Mouse (Mus musculus) right cerebral cortex, adult 18-20 months (tissue): ENCODE results near the gene Srp9.

Source experiments
- DNase-seq: peaks from one replicate; pipeline ENCODE4 v3.0.0; 2022; ENCODE audit warnings: mixed read lengths

The Srp9 gene

DNA sequence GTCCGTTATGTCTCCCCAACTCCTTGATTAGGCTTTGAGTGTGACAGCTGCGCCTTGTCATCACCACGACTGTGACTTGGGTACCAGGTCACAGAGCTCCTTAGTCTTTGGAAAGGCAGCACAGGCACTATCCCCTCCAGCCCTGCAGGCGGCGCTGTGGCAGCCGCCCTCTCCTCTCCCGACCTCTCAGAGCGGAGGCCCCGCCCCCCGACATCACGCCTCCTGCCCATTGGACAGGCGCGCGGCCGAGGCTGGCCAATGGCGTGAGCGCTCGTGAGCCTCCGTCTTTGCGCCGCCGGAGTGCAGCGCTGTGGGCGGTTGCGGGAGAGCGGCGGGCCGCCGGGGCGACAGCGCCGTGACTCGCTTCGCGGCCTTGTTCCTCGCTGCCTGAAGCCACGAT lies at the start of gene Srp9:
Srp9 (plus strand) TSS at position 232 of the 400 bp plus-strand sequence.
- DNase-seq, result peak; percentile 98

DNA sequence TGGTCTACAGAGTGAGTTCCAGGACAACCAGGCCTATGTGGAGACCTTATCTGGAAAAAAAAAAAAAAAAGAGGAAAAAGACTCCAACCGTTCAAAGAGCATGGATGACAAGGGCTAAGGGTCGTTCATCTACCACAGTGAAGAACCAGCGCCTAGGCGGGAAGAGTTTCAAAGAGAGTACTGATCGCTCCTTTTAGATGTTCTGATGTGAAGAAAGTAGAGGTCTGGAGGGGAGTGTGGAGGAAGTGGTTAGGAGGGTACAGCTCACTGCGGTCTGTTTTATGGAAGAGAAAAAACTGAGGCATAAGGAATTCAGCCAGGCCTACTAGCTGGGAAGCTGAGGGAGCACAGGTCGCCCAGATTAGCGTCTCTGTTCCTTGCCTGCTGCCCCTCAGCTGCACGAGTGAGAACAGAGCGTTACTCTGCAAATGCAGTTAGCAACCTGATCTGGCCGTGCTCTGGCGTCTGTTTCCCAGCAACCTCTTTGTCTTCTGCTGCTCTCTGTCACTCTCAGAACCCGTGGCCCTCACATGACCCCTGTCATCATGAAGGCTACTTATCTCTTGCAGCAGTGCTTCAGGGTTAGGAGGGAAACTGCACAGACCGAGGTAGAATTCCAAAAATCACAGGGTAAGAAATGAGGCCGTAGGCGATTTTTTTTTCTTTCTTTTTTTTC lies 42.7 kb upstream of the Srp9 start:
- no peak for DNase-seq

DNA sequence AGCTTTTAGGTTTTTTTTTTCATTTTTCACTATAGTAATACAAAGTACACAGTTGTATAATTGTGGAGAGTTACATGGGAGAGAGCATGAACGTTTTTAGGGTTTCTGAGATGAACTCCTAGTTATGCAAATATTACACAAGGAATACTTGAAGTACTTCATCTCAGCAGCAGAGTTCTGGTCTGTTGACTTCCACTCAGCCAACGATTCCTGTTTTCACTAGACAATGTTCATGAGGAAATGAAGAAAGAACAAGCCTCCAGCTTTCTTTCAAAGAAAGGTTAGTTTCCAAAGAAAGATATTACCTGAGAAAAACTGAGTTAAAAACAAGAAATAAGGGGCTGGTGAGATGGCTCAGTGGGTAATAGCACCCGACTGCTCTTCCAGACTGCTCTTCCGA lies 41.1 kb upstream of the Srp9 start:
- no peak for DNase-seq

DNA sequence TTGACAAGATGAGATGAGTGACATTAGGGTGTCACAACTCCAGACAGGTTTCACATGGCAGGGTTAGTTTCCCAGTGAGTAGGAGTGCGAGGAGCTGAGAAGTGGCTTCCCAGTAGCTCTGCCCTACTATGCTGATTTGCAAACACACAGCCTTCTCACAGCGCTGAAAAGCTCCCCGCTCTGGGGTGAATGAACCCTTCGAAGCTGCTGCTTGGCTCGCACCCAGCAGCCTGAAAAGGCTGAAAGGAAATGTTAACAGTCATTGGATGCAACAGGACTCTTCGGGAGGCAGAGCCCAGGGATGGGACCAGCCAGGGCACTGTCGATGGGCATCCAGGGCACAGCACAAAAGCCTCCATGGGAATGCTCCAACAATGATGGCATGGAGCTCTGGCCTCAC lies 37.8 kb upstream of the Srp9 start:
- DNase-seq, result peak; percentile 63

DNA sequence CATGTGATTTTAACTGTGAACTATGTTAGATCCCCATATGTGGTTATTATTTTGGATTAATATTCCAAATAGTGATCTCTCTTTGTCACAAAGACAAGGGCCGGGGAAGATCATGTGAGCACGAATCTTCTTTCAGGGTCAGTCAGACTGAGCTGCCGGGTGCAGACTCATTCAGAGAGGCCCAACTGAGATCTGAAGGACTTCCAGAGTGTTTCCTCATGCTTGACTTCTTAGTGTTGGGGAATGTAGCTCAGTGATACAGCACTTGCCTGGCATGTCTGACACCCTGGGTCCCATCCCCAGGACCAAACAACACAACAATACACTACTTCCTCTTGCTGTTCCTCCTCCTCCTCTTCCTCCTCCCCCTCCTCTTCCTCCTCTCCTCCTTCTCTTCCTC lies 37.2 kb upstream of the Srp9 start:
- DNase-seq, result no peak

DNA sequence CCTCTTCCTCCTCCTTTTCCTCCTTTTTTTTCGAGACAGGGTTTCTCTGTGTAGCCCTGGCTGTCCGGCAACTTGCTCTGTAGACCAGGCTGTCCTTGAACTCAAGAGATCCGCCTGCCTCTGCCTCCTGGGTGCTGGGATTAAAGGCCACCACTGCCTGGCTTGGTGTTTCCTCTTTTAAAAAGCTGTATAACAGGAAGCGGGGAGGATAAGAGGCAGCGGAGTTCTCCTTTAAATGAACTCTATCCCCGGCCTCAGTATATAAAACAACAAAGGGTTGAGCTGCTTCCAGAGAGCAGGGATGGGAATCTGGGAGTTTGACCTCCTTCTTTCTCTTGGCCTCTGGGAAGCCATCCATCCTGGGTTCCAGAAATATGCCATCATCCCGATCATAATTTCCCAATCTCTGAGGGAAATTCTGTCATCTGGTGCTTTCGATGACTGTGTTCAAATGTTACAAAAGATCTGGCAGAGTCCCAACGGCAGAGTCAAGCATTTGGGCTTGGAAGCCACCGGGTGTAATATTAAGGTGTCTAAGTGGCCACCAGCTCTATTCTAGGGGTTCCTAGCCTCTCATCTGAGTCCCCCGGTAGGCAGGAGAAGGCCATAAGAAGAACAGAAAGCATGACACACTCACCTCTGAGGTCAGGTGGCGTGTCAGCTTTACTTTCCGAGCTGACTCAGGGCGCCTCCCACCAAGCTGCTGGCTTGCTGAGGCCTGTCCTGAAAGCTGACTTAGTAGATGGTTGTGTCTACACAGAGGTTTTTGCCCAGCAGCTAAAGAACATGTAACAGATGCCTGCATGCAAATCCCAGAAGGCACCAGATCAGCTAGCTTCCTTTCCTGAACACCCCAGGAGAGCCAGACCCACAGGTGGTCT lies 36.5 kb upstream of the Srp9 start:
- no peak for DNase-seq

DNA sequence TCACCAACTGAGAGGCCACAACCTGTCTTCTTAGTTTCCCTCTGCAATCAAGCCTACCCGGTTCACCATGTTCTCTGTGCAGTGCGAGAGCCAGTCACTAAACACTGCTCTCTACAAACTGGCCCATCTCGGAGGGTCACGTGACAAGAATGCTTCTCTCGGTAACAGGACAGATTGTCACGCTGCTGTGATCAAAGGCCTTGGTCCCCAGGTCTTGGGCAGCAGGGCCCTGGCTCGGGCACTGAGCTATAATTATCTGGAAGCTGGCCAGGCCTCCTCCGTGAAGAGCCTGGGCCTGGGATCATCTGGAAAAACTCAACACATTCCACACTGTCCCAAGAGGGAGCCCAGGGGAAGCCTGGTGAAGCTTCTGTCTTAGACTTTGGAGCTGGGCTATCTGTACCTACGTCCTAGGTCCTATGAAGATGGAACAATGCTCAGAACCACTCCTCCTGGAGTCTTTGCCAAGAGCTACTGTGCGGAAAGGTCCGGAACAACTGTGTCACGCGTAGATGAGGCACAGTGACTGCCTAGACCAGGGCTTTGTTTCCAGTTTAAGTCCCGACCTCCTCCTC lies 35.6 kb upstream of the Srp9 start:
- peak; percentile 21 for DNase-seq

DNA sequence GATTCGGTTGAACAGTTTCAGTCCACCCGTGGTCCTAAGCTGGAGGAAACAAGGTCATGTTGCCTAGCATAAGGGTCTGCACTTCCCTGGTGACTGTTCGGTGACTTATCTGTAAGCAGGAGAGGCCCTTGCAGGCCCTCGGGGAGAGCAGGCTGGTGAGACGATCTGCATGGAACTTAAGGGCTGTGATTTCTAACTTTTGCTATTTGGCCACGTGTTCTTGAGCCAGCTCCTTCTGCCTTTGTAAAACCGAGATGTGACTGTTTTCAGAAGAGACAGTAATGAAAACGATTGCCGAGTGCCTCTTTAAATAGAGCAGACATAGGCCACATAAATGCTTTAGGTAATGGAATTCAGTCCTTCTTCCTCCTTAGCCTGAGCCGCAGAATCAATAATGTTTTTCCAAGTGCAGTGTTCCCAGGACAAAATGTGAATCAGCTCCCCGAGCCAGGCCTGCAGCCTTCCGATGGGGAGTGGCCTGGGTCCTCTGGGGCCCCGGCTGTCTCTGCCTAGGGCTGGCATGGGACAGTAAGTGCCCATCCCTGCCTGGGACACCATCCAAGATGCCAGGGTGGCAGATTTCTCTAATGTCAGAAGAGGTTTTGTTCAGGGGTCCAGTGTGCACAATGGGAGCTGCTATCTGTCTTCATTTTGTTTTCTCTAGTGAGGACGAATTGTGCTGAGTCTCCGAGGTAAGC lies 34.8 kb upstream of the Srp9 start:
- DNase-seq, result peak; percentile 30

DNA sequence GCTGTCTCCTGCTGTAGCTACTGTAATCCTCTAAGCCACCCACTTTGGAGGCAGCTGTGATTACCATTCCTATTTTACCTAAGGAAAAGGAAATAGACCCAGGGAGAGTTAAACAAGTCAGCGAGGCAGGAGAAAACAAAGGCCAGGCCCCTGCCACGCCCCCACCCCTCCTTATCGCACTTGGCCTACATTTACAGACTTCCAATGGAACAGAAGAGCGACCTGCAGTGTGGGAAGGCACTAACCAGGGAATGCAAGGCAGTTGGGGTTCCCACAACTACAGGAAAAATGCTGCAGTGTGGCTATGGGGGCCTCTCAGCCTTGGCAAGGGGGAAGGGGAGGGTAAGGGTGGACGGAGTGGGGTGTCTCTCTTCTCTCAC lies 34.2 kb upstream of the Srp9 start:
- DNase-seq, result no peak

DNA sequence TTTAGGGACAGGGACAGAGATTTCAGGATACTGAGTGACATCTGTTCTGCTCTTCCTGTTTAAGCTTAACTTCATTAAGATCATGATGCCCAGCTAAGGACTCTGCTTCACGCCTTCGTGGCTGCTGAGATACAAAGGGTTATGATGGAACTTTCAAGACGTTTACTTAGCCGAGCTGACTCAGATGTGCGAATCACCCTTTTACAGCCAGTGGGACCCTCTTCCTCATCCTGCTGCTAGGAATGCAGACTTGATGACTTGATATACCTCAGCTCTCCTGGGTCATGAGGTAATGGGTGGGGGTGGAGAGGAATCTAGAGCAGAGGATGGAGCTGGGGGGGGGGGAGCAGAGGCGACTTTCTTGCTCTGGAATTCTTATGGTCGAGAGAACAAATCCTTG lies 33.3 kb upstream of the Srp9 start:
- DNase-seq, result no peak

DNA sequence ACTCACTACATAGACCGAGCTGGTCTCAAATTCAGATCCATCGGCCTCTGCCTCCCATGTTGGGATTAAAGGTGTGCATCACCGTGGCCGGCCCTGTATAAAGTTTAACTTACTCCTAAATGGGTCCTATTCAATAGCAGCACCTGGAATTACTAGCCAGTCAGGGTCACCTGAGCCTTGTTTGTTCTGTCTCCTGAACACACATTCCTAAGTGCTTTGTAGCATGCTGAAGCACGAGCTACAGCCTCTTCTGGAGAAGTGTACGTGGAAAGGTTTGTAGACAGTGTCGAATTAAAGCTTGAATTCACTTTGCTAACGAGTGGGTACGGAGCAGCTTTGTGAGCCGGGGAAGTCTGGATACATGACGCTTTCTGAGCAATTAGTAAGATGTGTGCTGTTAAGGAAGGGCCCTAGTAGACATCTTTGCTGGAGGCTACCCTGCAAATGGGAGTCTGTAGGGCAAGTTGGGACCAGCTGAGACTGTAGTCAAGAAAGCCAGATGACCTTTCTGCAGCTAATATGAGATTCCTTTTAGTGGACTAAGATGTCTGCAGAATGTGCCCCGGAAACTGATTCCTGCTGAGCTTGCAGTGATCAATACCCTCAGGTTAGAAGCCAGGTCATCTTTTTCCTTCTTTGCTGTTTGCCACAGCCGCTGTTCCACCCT lies 32.7 kb upstream of the Srp9 start:
- no peak for DNase-seq

DNA sequence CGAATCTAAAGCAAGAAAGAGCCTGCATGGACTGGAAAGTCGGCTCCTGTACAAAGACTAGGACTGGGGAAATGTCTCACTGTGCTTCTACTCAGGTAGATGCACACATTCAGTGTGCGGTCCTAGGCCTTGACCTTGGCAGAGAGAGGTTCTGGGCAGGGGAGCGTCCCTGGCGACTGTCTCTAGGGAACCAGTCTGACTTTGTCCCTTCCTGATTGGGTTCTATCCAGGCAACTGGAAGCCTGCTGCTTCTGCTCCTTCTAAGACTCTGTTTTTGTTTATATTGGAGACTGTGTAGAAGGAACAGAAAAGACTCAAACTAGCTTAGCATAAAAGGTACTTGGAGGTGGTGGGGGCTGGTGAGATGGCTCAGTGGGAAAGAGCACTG lies 32.1 kb upstream of the Srp9 start:
- DNase-seq, result no peak

DNA sequence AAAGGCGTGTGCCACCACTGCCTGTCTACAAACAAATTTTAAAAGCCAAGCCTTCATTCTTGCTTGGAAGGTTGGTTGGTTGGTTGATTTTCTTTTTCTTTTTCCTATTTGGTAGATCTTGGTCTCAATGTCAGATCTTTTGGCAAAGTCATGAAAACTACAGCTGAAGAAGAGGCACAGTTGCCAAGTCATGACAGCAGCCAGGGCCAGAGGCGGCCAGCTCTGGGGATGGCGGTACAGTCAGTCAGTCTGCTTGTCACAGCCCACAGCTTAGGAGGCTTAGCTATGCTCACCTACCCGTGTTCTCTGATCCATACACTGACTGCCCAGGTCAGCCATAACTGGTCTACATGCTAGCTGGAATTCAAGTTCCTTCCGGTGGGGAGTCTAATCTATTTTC lies 31.1 kb upstream of the Srp9 start:
- no peak for DNase-seq

DNA sequence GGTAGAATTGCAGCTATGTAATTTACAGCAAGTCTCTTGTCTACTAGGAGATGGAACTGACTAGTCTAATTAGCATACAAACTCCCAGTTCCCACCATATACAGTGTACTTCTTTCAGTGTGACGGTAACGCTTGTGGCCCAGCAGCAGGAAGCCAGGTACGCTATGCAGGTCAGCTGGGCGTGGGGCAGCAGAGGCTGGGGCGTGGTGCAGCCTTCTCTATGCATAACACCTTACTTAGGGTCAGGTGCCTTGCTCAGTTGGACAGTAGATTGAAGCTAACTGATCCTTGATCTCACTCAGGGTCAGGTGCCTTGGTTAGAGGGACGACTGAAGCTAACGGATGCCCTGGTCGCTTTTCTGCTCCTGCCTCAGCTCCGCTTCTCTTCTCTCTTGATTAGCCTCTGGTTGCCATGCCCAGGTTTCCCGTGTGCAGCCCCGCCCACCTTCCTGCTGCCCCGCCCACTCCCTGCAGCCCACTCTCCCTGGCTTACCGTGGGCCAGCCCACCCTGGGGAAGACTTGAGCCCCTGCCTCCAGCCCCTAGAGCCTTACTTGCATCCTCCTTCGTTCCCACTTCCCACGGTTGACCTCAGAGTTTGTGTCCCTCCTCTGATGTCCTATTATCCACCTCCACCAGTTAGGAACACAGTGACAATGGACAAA lies 29.9 kb upstream of the Srp9 start:
- no peak for DNase-seq

DNA sequence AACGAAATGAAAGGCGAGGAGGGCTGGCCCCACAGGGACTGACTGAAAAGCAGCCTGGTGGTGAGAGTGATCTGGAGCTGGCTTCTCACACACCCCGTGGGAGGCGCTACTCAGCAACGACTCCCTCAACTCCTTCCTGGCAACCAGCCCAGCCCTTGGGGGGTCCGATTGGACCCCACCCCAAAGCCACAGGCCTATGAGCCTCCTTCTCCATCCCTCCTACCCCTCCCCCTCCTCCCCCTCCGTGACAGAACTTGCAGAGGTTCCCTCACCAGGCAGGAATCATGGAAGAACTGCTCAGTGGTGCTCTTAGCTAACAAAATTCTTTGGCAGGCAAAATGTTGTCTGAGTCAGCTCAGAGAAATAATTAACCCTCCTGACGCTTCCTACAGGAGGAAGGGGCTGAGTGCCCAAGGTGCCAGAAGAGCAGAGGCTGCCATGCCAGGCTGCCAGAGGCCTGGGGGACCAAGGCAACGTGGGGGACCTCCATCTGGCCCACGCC lies 29.2 kb upstream of the Srp9 start:
- no peak for DNase-seq

DNA sequence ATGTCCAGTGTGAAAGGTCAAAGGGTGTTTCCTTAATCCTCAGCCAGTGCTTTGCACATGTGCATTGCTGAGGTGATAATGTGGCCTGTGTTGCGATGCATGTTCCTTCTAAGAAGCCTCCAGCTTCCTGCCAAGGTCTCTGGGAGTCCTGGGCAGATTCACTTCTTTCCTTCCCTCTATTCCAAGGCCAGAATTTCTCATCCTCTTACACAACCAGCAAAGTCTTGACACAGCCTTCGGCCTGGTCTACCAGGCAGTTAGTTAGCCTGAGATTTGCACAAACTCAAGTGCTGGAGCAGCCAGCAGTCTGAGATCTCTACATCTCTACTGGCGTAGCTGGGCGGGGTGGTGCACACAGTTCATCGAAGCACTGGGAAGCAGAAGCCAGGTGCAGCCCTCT lies 27.8 kb upstream of the Srp9 start:
- DNase-seq, result no peak

DNA sequence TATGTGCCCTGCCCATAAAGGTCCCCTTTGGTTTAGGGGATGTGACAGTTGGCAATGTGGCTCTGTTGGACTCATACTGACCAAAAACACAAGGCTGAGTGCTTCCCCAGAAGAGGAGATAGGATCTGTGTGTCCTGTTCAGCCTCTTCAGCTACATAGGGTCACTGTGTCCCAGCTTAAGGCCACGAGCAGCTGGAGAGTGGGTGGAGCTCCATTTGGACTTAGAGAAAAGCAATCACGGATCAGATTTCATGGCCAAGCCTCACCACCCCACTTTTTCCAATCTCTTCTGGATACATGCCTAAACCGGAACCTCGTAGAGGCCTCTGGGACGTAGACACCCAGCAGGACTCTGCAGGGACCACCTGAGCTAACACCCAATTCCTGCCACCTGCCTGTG lies 25.5 kb upstream of the Srp9 start:
- DNase-seq, result no peak

DNA sequence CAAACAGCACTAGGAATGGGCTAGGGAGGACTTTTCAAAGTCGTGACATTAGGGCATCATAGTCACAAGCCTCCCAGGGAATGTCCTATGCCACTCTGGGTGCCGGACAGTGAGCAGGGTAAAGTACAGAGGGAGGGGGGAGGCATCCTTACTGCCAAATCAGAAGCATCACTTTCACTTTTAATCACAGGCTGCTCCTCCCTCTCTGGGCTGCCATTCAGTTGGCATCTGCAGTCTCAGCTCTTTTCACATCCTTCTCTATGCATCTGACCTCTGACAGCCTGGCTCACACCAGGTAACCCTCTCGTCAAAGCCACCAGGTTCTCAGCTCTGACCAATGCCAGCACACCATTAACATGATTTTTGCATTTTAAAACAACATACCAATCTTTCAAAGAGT lies 24.1 kb upstream of the Srp9 start:
- no peak for DNase-seq

DNA sequence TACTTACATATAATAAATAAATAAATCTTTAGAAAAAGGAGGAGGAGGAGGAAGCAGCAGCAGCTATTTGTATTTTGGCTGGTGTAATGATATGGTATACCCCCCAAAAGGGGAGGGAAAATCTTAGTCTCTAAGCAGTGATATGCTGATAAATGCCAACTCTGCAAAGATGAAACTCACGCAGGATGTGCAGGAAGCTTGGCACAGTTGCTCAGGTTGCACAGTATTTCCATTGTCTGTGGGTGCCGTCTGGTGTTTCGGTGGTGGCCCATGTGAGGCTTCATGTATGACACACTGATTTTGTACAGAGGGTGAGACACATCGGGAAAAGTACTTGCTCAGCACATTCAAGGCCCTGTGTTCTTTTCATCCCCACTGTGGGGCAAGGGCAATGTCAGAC lies 23.1 kb upstream of the Srp9 start:
- DNase-seq, result no peak

DNA sequence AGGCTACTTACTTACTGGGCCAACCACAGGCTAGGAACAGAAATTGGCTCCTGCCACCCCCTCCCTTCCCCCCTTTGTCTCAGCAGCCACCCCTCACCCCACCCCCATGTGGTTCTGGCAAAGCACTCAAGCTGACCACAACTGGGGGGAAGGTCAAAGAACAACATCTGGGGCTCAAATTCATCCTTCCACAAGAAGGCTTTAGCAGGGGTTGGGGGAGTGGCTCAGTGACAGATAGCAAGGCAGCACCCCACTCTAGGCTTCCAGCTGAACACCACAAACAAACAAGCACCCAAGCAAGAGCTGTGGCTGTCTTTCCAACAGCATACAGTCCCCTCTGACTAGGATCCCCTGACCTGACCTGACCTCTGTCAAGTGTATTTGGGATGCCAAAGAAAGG lies 21.8 kb upstream of the Srp9 start:
- DNase-seq, result no peak

DNA sequence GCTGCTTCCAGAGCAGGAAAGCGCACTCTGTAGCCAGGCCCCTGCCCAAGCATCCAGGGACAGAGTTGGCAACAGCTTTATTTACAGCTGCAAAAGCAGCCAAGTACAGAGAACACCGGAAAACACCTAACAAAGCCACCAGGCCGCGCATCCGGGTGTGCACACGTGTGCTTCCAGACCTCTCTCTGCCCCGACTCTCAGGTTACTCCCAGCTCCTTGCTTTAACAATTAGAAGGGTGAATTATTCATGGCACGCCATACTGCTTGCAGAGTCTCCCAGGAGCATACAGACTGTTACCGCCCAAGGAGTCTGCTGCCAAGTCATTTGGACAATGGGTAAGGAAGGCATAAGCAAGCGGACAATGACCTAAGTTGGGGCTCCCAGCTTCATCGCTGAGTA lies 21.1 kb upstream of the Srp9 start:
- DNase-seq, result no peak

DNA sequence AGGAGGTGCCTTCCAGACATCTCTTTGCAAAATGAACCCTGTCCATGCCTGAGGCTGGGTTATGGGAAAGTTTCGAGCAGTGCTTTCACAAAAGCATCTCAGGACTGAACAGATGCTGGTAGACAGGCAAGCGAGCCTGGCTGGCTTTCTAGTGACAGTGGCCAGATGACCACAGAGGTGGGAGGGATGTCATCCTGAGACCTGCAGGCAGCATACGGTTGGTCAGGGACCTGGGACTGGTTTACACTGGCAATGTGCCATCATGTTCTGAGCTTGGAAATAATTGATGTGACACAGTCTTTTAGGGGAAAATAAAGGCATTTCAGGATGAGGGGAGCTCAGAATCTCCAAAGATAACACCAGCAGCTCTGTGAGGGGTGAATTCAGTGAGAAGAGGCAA lies 19.5 kb upstream of the Srp9 start:
- no peak for DNase-seq
